ENCODE assay signal across 26 mouse cellular contexts in the genomic region with DNA sequence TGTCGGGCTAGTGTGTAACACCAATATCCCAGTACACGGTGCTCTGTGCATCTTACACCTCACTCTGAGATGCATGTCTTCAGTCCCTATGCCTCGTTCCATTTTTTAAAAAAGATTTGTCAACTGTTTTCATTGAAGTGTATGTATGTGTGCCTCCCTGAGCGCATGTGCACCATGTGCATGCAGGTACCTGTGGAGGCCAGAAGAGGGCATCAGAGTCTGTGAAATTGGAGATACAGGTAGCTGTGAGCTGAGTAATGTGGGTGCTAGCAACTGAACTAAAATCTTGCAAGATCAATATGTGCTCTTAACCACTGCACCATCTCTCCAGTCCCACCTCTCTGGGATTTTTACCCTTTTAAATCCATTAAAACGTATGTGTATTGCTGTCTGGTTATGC. TPM values are rescaled to one million over a fixed set of nuclear protein-coding genes. Genes with fewer than 3 reads are reported as not detected.
DNase-seq lines count a peak whose midpoint lies in the region; ATAC-seq and TF ChIP-seq lines count a peak whose summit lies in the region.
"Had no signal": no experiment of that assay in that cellular context is flagged by ENCODE, and none has a peak within 500 bp of the region (broad histone marks: within the 10 kb centered on the region; RNA-seq: fewer than 3 reads in every experiment).

No protein-coding gene starts in this region.

- 93% methylated on average over 5 of the region's 5 CpGs for WGBS in intestine, postnatal 0 days
- WGBS in intestine, embryonic 15.5 days, result 88% methylated on average over 5 of the region's 5 CpGs

- DNase-seq in testis, postnatal 10 days (ENCODE audit: low spot score), result no peak
- DNase-seq in MEL (ENCODE audit: low read depth, low spot score) (no peak), ZHBTc4 (ENCODE audit: low read depth, low spot score) (peak; percentile 61)
- no peak for DNase-seq in cerebellum, adult 9-11 months
- DNase-seq: adrenal gland, adult 2 months; adrenal gland, postnatal 25 days; B cell, adult 2 months; cerebellum, adult 11-12 months; cerebellum, adult 8-10 months; cerebellum, postnatal 14 days; gastrocnemius, adult 2 months; gastrocnemius, postnatal 14 days; heart, adult 2 months; kidney, adult 2 months had no signal

- H3K36me3 ChIP-seq in intestine, postnatal 0 days (ENCODE audit: control insufficient read depth, insufficient read depth), result no peaks in the 10 kb centered on the region
- no peaks in the 10 kb centered on the region for H3K36me3 ChIP-seq in intestine, embryonic 15.5 days
- no peaks in the 10 kb centered on the region for H3K36me3 ChIP-seq in testis, adult 2 months (ENCODE audit: control insufficient read depth, insufficient read depth, low read length)
- H3K36me3 ChIP-seq in MEL (ENCODE audit: control insufficient read depth in 1 of 2, insufficient read depth in 2 of 2, low read length in 2 of 2), result peaks cover 0 to 3% of the 10 kb centered on the region in 2 experiments; a peak in 2 of 4 replicates
- H3K36me3 ChIP-seq: forebrain, embryonic 10.5 days; G1E; hindbrain, embryonic 13.5 days had no signal

- no peaks in the 10 kb centered on the region for H3K4me1 ChIP-seq in intestine, postnatal 0 days (replicated peaks; ENCODE audit: control insufficient read depth, insufficient read depth, low read length)
- H3K4me1 ChIP-seq in intestine, embryonic 15.5 days (replicated peaks), result no peaks in the 10 kb centered on the region
- no peaks in the 10 kb centered on the region for H3K4me1 ChIP-seq in testis, adult 2 months (ENCODE audit: control insufficient read depth, insufficient read depth, low read length)
- H3K4me1 ChIP-seq in MEL (ENCODE audit: control insufficient read depth in 1 of 2, insufficient read depth in 2 of 2, low read length in 2 of 2), result peaks cover 0 to 2% of the 10 kb centered on the region in 2 experiments; a peak in 1 of 4 replicates
- H3K4me1 ChIP-seq: forebrain, embryonic 10.5 days; forebrain, embryonic 13.5 days had no signal

- H3K4me2 ChIP-seq in intestine, postnatal 0 days (replicated peaks; ENCODE audit: low read depth), result no peak overlapping the region
- no peak overlapping the region for H3K4me2 ChIP-seq in intestine, embryonic 15.5 days (replicated peaks)
- H3K4me2 ChIP-seq: forebrain, embryonic 13.5 days; heart, embryonic 11.5 days; hindbrain, embryonic 13.5 days had no signal

- H3K27ac ChIP-seq in intestine, postnatal 0 days (ENCODE audit: low read depth, low read length), result no peak overlapping the region
- H3K27ac ChIP-seq in intestine, embryonic 15.5 days, result no peak overlapping the region
- H3K27ac ChIP-seq in testis, adult 2 months (ENCODE audit: control insufficient read depth, insufficient read depth, low read depth, low read length), result no peak overlapping the region
- H3K27ac ChIP-seq in MEL (ENCODE audit: control insufficient read depth, low read depth, low read length), result no peak overlapping the region
- H3K27ac ChIP-seq: forebrain, embryonic 10.5 days; forebrain, embryonic 13.5 days; gastrocnemius, adult 2 months; heart, adult 2 months; hindbrain, embryonic 13.5 days had no signal

- H3K79me2 ChIP-seq in MEL (ENCODE audit: control insufficient read depth, insufficient read depth, low read length, poor library complexity), result no peaks in the 10 kb centered on the region

- no peak for TF ChIP-seq EP300 in MEL (IDR thresholded peaks at IDR 0.05; ENCODE audit: low read depth in 1 of 2, low read length in 2 of 2)

- H3K9me3 ChIP-seq in intestine, postnatal 0 days (ENCODE audit: control insufficient read depth), result no peaks in the 10 kb centered on the region
- H3K9me3 ChIP-seq in intestine, embryonic 15.5 days, result no peaks in the 10 kb centered on the region
- no peaks in the 10 kb centered on the region for H3K9me3 ChIP-seq in MEL (replicated peaks; ENCODE audit: insufficient read depth, low read length)
- H3K9me3 ChIP-seq: forebrain, embryonic 10.5 days had no signal

- 0 out of 2 replicates have a peak, but pooled peaks have one; percentile 4 for TF ChIP-seq CTCF in intestine, postnatal 0 days (IDR thresholded peaks at IDR 0.05; ENCODE audit: low read depth)
- TF ChIP-seq CTCF in testis, adult 2 months (IDR thresholded peaks at IDR 0.05; ENCODE audit: control insufficient read depth, insufficient read depth, insufficient replicate concordance, low read depth, low read length), result peak; percentile 33; the same call in 1 of the 2 replicates
- peak; percentile 24 to 30 (median 27); a peak in 3 of 6 replicates for TF ChIP-seq CTCF in MEL (IDR thresholded peaks at IDR 0.05 in 2 of 3, conservative IDR thresholded peaks at IDR 0.05 in 1 of 3; ENCODE audit: control insufficient read depth in 1 of 3, insufficient read depth in 1 of 3, low read depth in 2 of 3, low read length in 3 of 3, poor library complexity in 1 of 3, severe bottlenecking in 1 of 3)

- no peak overlapping the region for H3K9ac ChIP-seq in intestine, postnatal 0 days (ENCODE audit: low read depth, low read length)
- no peak overlapping the region for H3K9ac ChIP-seq in intestine, embryonic 15.5 days
- H3K9ac ChIP-seq in MEL (ENCODE audit: control insufficient read depth, low read depth, low read length, poor library complexity, severe bottlenecking), result no peak overlapping the region
- H3K9ac ChIP-seq: forebrain, embryonic 13.5 days; hindbrain, embryonic 13.5 days had no signal

- no peak for TF ChIP-seq POLR2A in testis, adult 2 months (IDR thresholded peaks at IDR 0.05; ENCODE audit: control insufficient read depth, low read depth, low read length)
- TF ChIP-seq POLR2A in MEL (IDR thresholded peaks at IDR 0.05; ENCODE audit: control insufficient read depth in 1 of 2, insufficient read depth in 1 of 2, low read depth in 1 of 2, low read length in 2 of 2, poor library complexity in 1 of 2), result no peak

- 0 out of 2 replicates have a peak, but pooled peaks cover 4% of the 10 kb centered on the region for H3K27me3 ChIP-seq in intestine, postnatal 0 days (replicated peaks; ENCODE audit: control insufficient read depth, insufficient read depth, low read length)
- H3K27me3 ChIP-seq in intestine, embryonic 15.5 days (replicated peaks), result no peaks in the 10 kb centered on the region
- no peaks in the 10 kb centered on the region for H3K27me3 ChIP-seq in testis, adult 2 months (ENCODE audit: control insufficient read depth, insufficient read depth, low read length)
- no peaks in the 10 kb centered on the region; a peak in 1 of 4 replicates for H3K27me3 ChIP-seq in MEL (ENCODE audit: control insufficient read depth in 1 of 2, insufficient read depth in 2 of 2, low read length in 2 of 2)
- H3K27me3 ChIP-seq: forebrain, embryonic 13.5 days had no signal

- peak; percentile 26 for TF ChIP-seq RAD21 in MEL (IDR thresholded peaks at IDR 0.05; ENCODE audit: low read depth, low read length)

- no peak for ATAC-seq in intestine, postnatal 0 days
- no peak for ATAC-seq in intestine, embryonic 15.5 days
- no peak for ATAC-seq in megakaryocyte, adult 5-6 weeks (ENCODE audit: poor library complexity, severe bottlenecking)
- ATAC-seq: forebrain, embryonic 13.5 days; forebrain, embryonic 16.5 days; hindbrain, embryonic 16.5 days; intestine, embryonic 16.5 days had no signal

- no peak overlapping the region for H3K4me3 ChIP-seq in intestine, postnatal 0 days (ENCODE audit: low read depth, low read length)
- H3K4me3 ChIP-seq in intestine, embryonic 15.5 days (replicated peaks), result no peak overlapping the region
- H3K4me3 ChIP-seq in testis, adult 2 months (ENCODE audit: control insufficient read depth, low read depth, low read length), result no peak overlapping the region
- no peak overlapping the region for H3K4me3 ChIP-seq in MEL (ENCODE audit: control insufficient read depth in 1 of 2, insufficient read depth in 1 of 2, low read depth in 2 of 2, low read length in 2 of 2)
- H3K4me3 ChIP-seq: forebrain, embryonic 10.5 days; forebrain, embryonic 13.5 days; gastrocnemius, adult 2 months; heart, adult 2 months; hindbrain, embryonic 13.5 days had no signal

TF ChIP-seq in MEL, 35 proteins besides CTCF, POLR2A, EP300 and RAD21:
- TF ChIP-seq ETS1 (IDR thresholded peaks at IDR 0.05; ENCODE audit: low read depth, low read length), result no peak
- no peak for TF ChIP-seq TAL1 (IDR thresholded peaks at IDR 0.05; ENCODE audit: low read length)
- no peak for TF ChIP-seq POLR2AphosphoS5 (IDR thresholded peaks at IDR 0.05; ENCODE audit: borderline replicate concordance, low read depth, low read length)
- TF ChIP-seq ZMIZ1 (IDR thresholded peaks at IDR 0.05; ENCODE audit: low read depth, low read length), result no peak
- TF ChIP-seq POLR2AphosphoS2 (IDR thresholded peaks at IDR 0.05; ENCODE audit: low read length), result no peak
- no peak for TF ChIP-seq SMC3 (IDR thresholded peaks at IDR 0.05; ENCODE audit: low read depth, low read length)
- no peak for TF ChIP-seq NELFE (IDR thresholded peaks at IDR 0.05; ENCODE audit: low read depth, low read length)

RNA-seq across cellular contexts. Expression of a gene that starts 6.6 kb away (rescaled TPM):
- 8.0 and 9.0 TPM in 2 replicates for polyA plus RNA-seq in intestine, postnatal 0 days (2015; fragmentation: Nextera tagmentation; extraction: Ambion mirVana)
- polyA plus RNA-seq in intestine, embryonic 15.5 days (2015; fragmentation: Nextera tagmentation; extraction: Ambion mirVana), result 11.3 and 11.4 TPM in 2 replicates
- polyA plus RNA-seq in testis, adult 2 months (2012; rRNA removed), result 13.2 and 14.0 TPM in 2 replicates
- 3.5 and 4.2 TPM in 2 replicates for total RNA-seq in MEL (2012; rRNA removed)
- polyA plus RNA-seq in MEL (2012; ENCODE audit: insufficient read depth in 1 of 2, insufficient read length in 2 of 2, low read depth in 1 of 2, low replicate concordance in 2 of 2, missing spikeins in 1 of 2), result 10 to 100 TPM in 1 of 2 experiments, not detected in 1; 13.4 TPM
- 0.73 and 1.3 TPM in 2 replicates for total RNA-seq in megakaryocyte, adult 5-6 weeks (2015)
- total RNA-seq in megakaryocyte, adult 5-6 weeks (2017), result 1.1 and 3.8 TPM in 2 replicates
